Mouse (Mus musculus) neural tube, embryonic 11.5 days (tissue): ENCODE measurements around the gene Ndufs1. TPM values are rescaled to one million over a fixed set of nuclear protein-coding genes. Genes with fewer than 3 reads are reported as not detected.
"Not testable (repeated sequence)": the region's sequence is repeated elsewhere in the genome, so short reads cannot be mapped to it uniquely, and the experiment has no call there.

Experiments
- ATAC-seq: fragments of 200-750 bp; cut with Nextera tagmentation; 2 replicates; pipeline ENCODE4 v1.8.0; 2017; ENCODE audit warnings: moderate number of reproducible peaks, mild to moderate bottlenecking, moderate TSS enrichment, moderate library complexity; ENCODE audit not compliant: insufficient read depth, low FRiP score, low TSS enrichment
- DNase-seq: peaks from one replicate; pipeline ENCODE4 v3.0.0-alpha.2; 2015; ENCODE audit warnings: low spot score
- H3K27ac ChIP-seq: fragments of 300-500 bp; sonication (generic); 2 replicates; pipeline ENCODE4 v1.5.1; 2014; ENCODE audit warnings: low read depth, mild to moderate bottlenecking, low read length
- H3K27me3 ChIP-seq: fragments of 300-500 bp; sonication (generic); 2 replicates; pipeline ENCODE4 v1.6.1; 2014; ENCODE audit warnings: mild to moderate bottlenecking, low read length, mixed read lengths; ENCODE audit not compliant: control insufficient read depth, insufficient read depth
- H3K36me3 ChIP-seq: fragments of 300-500 bp; sonication (generic); 2 replicates; pipeline ENCODE4 v1.6.1; 2014; ENCODE audit warnings: mild to moderate bottlenecking, low read length, moderate library complexity, mixed read lengths; ENCODE audit not compliant: control insufficient read depth, insufficient read depth
- H3K4me1 ChIP-seq: fragments of 300-500 bp; sonication (generic); 2 replicates; pipeline ENCODE4 v1.6.1; 2014; ENCODE audit warnings: low read length, mixed read lengths; ENCODE audit not compliant: control insufficient read depth, insufficient read depth
- H3K4me2 ChIP-seq: fragments of 300-500 bp; sonication (generic); 2 replicates; pipeline ENCODE4 v1.6.1; 2014; ENCODE audit warnings: low read depth, mild to moderate bottlenecking, moderate library complexity
- H3K4me3 ChIP-seq: fragments of 300-500 bp; sonication (generic); 2 replicates; pipeline ENCODE4 v1.5.1; 2014; ENCODE audit warnings: low read depth, low read length
- H3K9ac ChIP-seq: fragments of 300-500 bp; sonication (generic); 2 replicates; pipeline ENCODE4 v1.6.1; 2014; ENCODE audit warnings: mild to moderate bottlenecking, low read length
- H3K9me3 ChIP-seq: fragments of 300-500 bp; sonication (generic); 2 replicates; pipeline ENCODE4 v1.6.1; 2016; ENCODE audit warnings: low read length; ENCODE audit not compliant: control insufficient read depth
- WGBS: fragments of 180-500 bp; shearing (Covaris S2); extraction: QIAGEN DNeasy Blood & Tissue Kit; methylation state at CpG from one replicate; pipeline ENCODE4 v1.1.7; 2014; 5-methylcytosine and 5-hydroxymethylcytosine counted together
- polyA plus RNA-seq: library from polyadenylated mRNA; unstranded; fragments of >200 nt; fragmentation: Nextera tagmentation; extraction: Ambion mirVana; gene quantifications from 2 replicates; pipeline ENCODE4 v1.2.1, GENCODE M21; 2014

Gene Ndufs1
- polyA plus RNA-seq, 1 experiment from 2014 or later, result 153 TPM

GRCm38 (mm10) chr1:63180122-63180521 is 3.5 kb upstream of the Ndufs1 start:
- Histone ChIP-seq H3K27me3 (no peaks in the 10 kb centered on the region), H3K36me3 (no peaks in the 10 kb centered on the region; the same call in 1 of the 2 replicates), H3K27ac (no peak overlapping the region), H3K4me1 (peaks cover 13% of the 10 kb centered on the region), H3K9ac (no peak overlapping the region), H3K4me2 (no peak overlapping the region), H3K9me3 (no peaks in the 10 kb centered on the region), H3K4me3 (no peak overlapping the region)
- DNase-seq (no peak), ATAC-seq (no peak)
- WGBS, result 92% methylated on average over 4 of the region's 4 CpGs

GRCm38 (mm10) chr1:63178308-63178707 is 1.7 kb upstream of the Ndufs1 start:
- no peak overlapping the region for H3K4me3 ChIP-seq
- H3K4me1 ChIP-seq, result peaks cover 13% of the 10 kb centered on the region
- H3K27me3 ChIP-seq, result no peaks in the 10 kb centered on the region
- ATAC-seq, result no peak
- H3K27ac ChIP-seq, result no peak overlapping the region
- H3K36me3 ChIP-seq, result no peaks in the 10 kb centered on the region; the same call in 1 of the 2 replicates
- H3K4me2 ChIP-seq, result peak overlapping the region; percentile 89
- WGBS, result 82% methylated on average over 3 of the region's 3 CpGs
- no peak overlapping the region for H3K9ac ChIP-seq
- no peak for DNase-seq
- H3K9me3 ChIP-seq, result no peaks in the 10 kb centered on the region

- Histone ChIP-seq H3K36me3 (no peaks in the 10 kb centered on the region; the same call in 1 of the 2 replicates), H3K4me3 (peak overlapping the region; percentile 84), H3K27ac (peak overlapping the region; percentile 60; the same call in 1 of the 2 replicates), H3K9me3 (no peaks in the 10 kb centered on the region), H3K9ac (peak overlapping the region; percentile 75), H3K4me1 (peaks cover 13% of the 10 kb centered on the region), H3K27me3 (no peaks in the 10 kb centered on the region), H3K4me2 (peak overlapping the region; percentile 89)
- DNase-seq (no peak), ATAC-seq (peak; percentile 42)
- under 1% methylated on average over 14 of the region's 14 CpGs for WGBS
These were observed 402 bp downstream of the Ndufs1 start for GRCm38 (mm10) chr1:63176259-63176603.

- Histone ChIP-seq H3K9ac (peak overlapping the region; percentile 75), H3K4me3 (peak overlapping the region; percentile 84), H3K9me3 (no peaks in the 10 kb centered on the region), H3K4me1 (peaks cover 13% of the 10 kb centered on the region), H3K4me2 (peak overlapping the region; percentile 89), H3K27ac (no peak overlapping the region), H3K27me3 (no peaks in the 10 kb centered on the region), H3K36me3 (no peaks in the 10 kb centered on the region; the same call in 1 of the 2 replicates)
- ATAC-seq, result no peak
- no peak for DNase-seq
- WGBS, result 11% methylated on average over 11 of the region's 11 CpGs
These were observed 780 bp downstream of the Ndufs1 start for GRCm38 (mm10) chr1:63175853-63176252.

GRCm38 (mm10) chr1:63168638-63169037 is 8.0 kb downstream of the Ndufs1 start:
- H3K9ac ChIP-seq, result no peak overlapping the region
- no peak for DNase-seq
- no peak overlapping the region for H3K4me3 ChIP-seq
- no peaks in the 10 kb centered on the region for H3K4me1 ChIP-seq
- 90% methylated on average over 2 of the region's 2 CpGs for WGBS
- H3K36me3 ChIP-seq, result peaks cover 6% of the 10 kb centered on the region
- H3K4me2 ChIP-seq, result no peak overlapping the region
- H3K27ac ChIP-seq, result no peak overlapping the region
- no peaks in the 10 kb centered on the region for H3K9me3 ChIP-seq
- no peak for ATAC-seq
- no peaks in the 10 kb centered on the region for H3K27me3 ChIP-seq

- Histone ChIP-seq H3K4me3 (no peak overlapping the region), H3K9me3 (no peaks in the 10 kb centered on the region), H3K27ac (no peak overlapping the region), H3K4me2 (no peak overlapping the region), H3K9ac (no peak overlapping the region), H3K27me3 (no peaks in the 10 kb centered on the region), H3K36me3 (peaks cover 2% of the 10 kb centered on the region), H3K4me1 (no peaks in the 10 kb centered on the region)
- ATAC-seq, result no peak
- WGBS, result 92% methylated on average over 13 of the region's 13 CpGs
- DNase-seq, result no peak
These were observed 36.4 kb downstream of the Ndufs1 start for GRCm38 (mm10) chr1:63140231-63140630.

GRCm38 (mm10) chr1:63138586-63138985 is 38.0 kb downstream of the Ndufs1 start:
- not testable (repeated sequence) for H3K9me3 ChIP-seq, H3K27me3 ChIP-seq, H3K4me2 ChIP-seq, H3K9ac ChIP-seq, ATAC-seq, H3K27ac ChIP-seq, H3K4me1 ChIP-seq, H3K36me3 ChIP-seq, DNase-seq, H3K4me3 ChIP-seq
- 97% methylated on average over 1 of the region's 1 CpGs for WGBS

GRCm38 (mm10) chr1:63137971-63138370 is 38.7 kb downstream of the Ndufs1 start:
- DNase-seq (no peak), ATAC-seq (no peak)
- 80% methylated on average over 2 of the region's 2 CpGs for WGBS
- Histone ChIP-seq H3K4me1 (no peaks in the 10 kb centered on the region), H3K4me2 (no peak overlapping the region), H3K9me3 (no peaks in the 10 kb centered on the region), H3K4me3 (no peak overlapping the region), H3K27ac (no peak overlapping the region), H3K36me3 (no peaks in the 10 kb centered on the region; the same call in none of the 2 replicates), H3K9ac (no peak overlapping the region), H3K27me3 (no peaks in the 10 kb centered on the region)

- 77% methylated on average over 3 of the region's 3 CpGs for WGBS
- Histone ChIP-seq H3K36me3 (no peaks in the 10 kb centered on the region; the same call in 1 of the 2 replicates), H3K4me2 (no peak overlapping the region), H3K9me3 (no peaks in the 10 kb centered on the region), H3K27ac (no peak overlapping the region), H3K9ac (no peak overlapping the region), H3K4me1 (no peaks in the 10 kb centered on the region), H3K4me3 (no peak overlapping the region), H3K27me3 (no peaks in the 10 kb centered on the region)
- DNase-seq (no peak), ATAC-seq (no peak)
These were observed 42.1 kb downstream of the Ndufs1 start for GRCm38 (mm10) chr1:63134530-63134929.
